Mouse (Mus musculus) thymus, adult 2 months (tissue): Measurements from ENCODE around the gene Ptpn3. TPM values are rescaled to one million over a fixed set of nuclear protein-coding genes. Genes with fewer than 3 reads are reported as not detected.

Source experiments
- DNase-seq: peaks from one replicate; pipeline ENCODE4 v3.0.0; 2021
- H3K27ac ChIP-seq: fragments of 200-500 bp; 2 replicates; pipeline ENCODE4 v1.5.1; 2012; ENCODE audit warnings: low read length, control low read depth; ENCODE audit not compliant: control insufficient read depth, insufficient read depth
- H3K27me3 ChIP-seq: fragments of 200-500 bp; 2 replicates; pipeline ENCODE4 v1.6.1; 2012; ENCODE audit warnings: mild to moderate bottlenecking, low read length, moderate library complexity, mixed read lengths; ENCODE audit not compliant: control insufficient read depth, insufficient read depth
- H3K36me3 ChIP-seq: fragments of 200-500 bp; 2 replicates; pipeline ENCODE4 v1.6.1; 2012; ENCODE audit warnings: mild to moderate bottlenecking, low read length, moderate library complexity; ENCODE audit not compliant: control insufficient read depth, insufficient read depth
- H3K4me1 ChIP-seq: fragments of 200-500 bp; replicated peaks from 2 replicates; pipeline ENCODE4 v1.6.1; 2012; ENCODE audit warnings: low read length; ENCODE audit not compliant: control insufficient read depth, insufficient read depth
- H3K4me3 ChIP-seq: fragments of 200-500 bp; 2 replicates; pipeline ENCODE4 v1.5.1; 2012; ENCODE audit warnings: mild to moderate bottlenecking, low read length, control low read depth, moderate library complexity; ENCODE audit not compliant: control insufficient read depth, insufficient read depth
- CTCF ChIP-seq: fragments of 200-500 bp; IDR thresholded peaks from 2 replicates; pipeline ENCODE4 v1.5.1; 2012; ENCODE audit warnings: mild to moderate bottlenecking, control low read depth, low read length, moderate library complexity, borderline replicate concordance; ENCODE audit not compliant: control insufficient read depth, poor library complexity, insufficient read depth; ENCODE audit errors: extremely low read depth
- POLR2A ChIP-seq: fragments of 200-500 bp; IDR thresholded peaks from 2 replicates; pipeline ENCODE4 v1.6.1; 2012; ENCODE audit warnings: mild to moderate bottlenecking, low read length, control low read depth, moderate library complexity; ENCODE audit not compliant: control insufficient read depth, poor library complexity, insufficient read depth; ENCODE audit errors: extremely low read depth
- WGBS: fragments of 180-500 bp; shearing (Covaris S2); methylation state at CpG from one replicate; pipeline ENCODE4 v1.1.7; 2018; 5-methylcytosine and 5-hydroxymethylcytosine counted together
- polyA plus RNA-seq: library from polyadenylated mRNA; depleted of rRNA; stranded (reverse); fragments of >200 nt; gene quantifications from 2 replicates; pipeline ENCODE4 v1.2.3, GENCODE M21; 2012

The Ptpn3 gene
- polyA plus RNA-seq, 1 experiment: 3.3 TPM

GRCm38 (mm10) chr4:57256761-57257160, 44.9 kb downstream of the Ptpn3 start:
- Histone ChIP-seq H3K27me3 (no peaks in the 10 kb centered on the region), H3K4me3 (no peak overlapping the region), H3K4me1 (no peaks in the 10 kb centered on the region), H3K36me3 (no peaks in the 10 kb centered on the region), H3K27ac (no peak overlapping the region)
- 100% methylated on average over 4 of the region's 4 CpGs for WGBS
- no peak for TF ChIP-seq POLR2A
- no peak for TF ChIP-seq CTCF
- no peak for DNase-seq

- DNase-seq: no peak
- no peaks in the 10 kb centered on the region for H3K36me3 ChIP-seq
- H3K27ac ChIP-seq: no peak overlapping the region
- WGBS: 97% methylated on average over 6 of the region's 6 CpGs
- H3K4me3 ChIP-seq: no peak overlapping the region
- no peaks in the 10 kb centered on the region for H3K27me3 ChIP-seq
- H3K4me1 ChIP-seq: peaks cover 1% of the 10 kb centered on the region
- no peak for TF ChIP-seq CTCF
- no peak for TF ChIP-seq POLR2A
Observed at GRCm38 (mm10) chr4:57254412-57254811, 47.2 kb downstream of the Ptpn3 start.

GRCm38 (mm10) chr4:57250636-57251035, 51.0 kb downstream of the Ptpn3 start:
- DNase-seq: no peak
- no peak overlapping the region for H3K4me3 ChIP-seq
- no peaks in the 10 kb centered on the region for H3K36me3 ChIP-seq
- 31% methylated on average over 2 of the region's 2 CpGs for WGBS
- TF ChIP-seq POLR2A: no peak
- TF ChIP-seq CTCF: no peak
- H3K27ac ChIP-seq: no peak overlapping the region
- H3K27me3 ChIP-seq: no peaks in the 10 kb centered on the region
- H3K4me1 ChIP-seq: peaks cover 5% of the 10 kb centered on the region

GRCm38 (mm10) chr4:57249108-57249507, 52.5 kb downstream of the Ptpn3 start:
- WGBS: 91% methylated on average over 8 of the region's 8 CpGs
- no peak for TF ChIP-seq POLR2A
- no peak for TF ChIP-seq CTCF
- no peak overlapping the region for H3K27ac ChIP-seq
- DNase-seq: no peak
- H3K27me3 ChIP-seq: no peaks in the 10 kb centered on the region
- H3K4me3 ChIP-seq: no peak overlapping the region
- H3K4me1 ChIP-seq: peaks cover 5% of the 10 kb centered on the region
- H3K36me3 ChIP-seq: no peaks in the 10 kb centered on the region

GRCm38 (mm10) chr4:57244874-57245273, 56.8 kb downstream of the Ptpn3 start:
- Histone ChIP-seq H3K36me3 (no peaks in the 10 kb centered on the region), H3K4me1 (peaks cover 5% of the 10 kb centered on the region), H3K27me3 (no peaks in the 10 kb centered on the region), H3K27ac (no peak overlapping the region), H3K4me3 (no peak overlapping the region)
- TF ChIP-seq POLR2A: no peak
- TF ChIP-seq CTCF: no peak
- no peak for DNase-seq
- 98% methylated on average over 10 of the region's 10 CpGs for WGBS

GRCm38 (mm10) chr4:57243312-57243711, 58.3 kb downstream of the Ptpn3 start:
- no peak overlapping the region for H3K27ac ChIP-seq
- no peak for DNase-seq
- no peaks in the 10 kb centered on the region for H3K27me3 ChIP-seq
- H3K36me3 ChIP-seq: no peaks in the 10 kb centered on the region
- WGBS: 83% methylated on average over 11 of the region's 11 CpGs
- TF ChIP-seq POLR2A: no peak
- TF ChIP-seq CTCF: no peak
- H3K4me1 ChIP-seq: no peaks in the 10 kb centered on the region
- no peak overlapping the region for H3K4me3 ChIP-seq

DNA sequence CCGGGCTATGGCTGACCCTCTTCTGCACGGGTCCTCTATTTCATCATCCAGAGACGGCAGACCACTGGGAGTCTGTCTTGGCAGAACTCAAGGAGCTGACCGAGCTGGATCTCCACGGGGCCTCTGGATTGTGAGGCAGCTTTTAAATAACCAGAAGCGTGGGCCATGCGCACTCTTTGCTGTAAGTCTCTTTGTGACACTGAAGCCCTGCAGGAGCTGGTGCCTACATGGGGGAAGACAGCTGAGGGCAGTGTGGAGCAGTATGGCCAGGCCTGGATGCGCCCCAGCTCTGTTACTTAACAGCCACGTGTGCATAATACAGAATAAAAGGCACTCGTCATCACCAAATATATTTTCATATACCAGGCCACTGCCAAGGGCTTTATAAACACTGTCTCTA, 60.7 kb downstream of the Ptpn3 start:
- Histone ChIP-seq H3K4me1 (no peaks in the 10 kb centered on the region), H3K27ac (no peak overlapping the region), H3K27me3 (no peaks in the 10 kb centered on the region), H3K36me3 (no peaks in the 10 kb centered on the region), H3K4me3 (no peak overlapping the region)
- 93% methylated on average over 10 of the region's 10 CpGs for WGBS
- DNase-seq: no peak
- TF ChIP-seq POLR2A (no peak), CTCF (no peak)

DNA sequence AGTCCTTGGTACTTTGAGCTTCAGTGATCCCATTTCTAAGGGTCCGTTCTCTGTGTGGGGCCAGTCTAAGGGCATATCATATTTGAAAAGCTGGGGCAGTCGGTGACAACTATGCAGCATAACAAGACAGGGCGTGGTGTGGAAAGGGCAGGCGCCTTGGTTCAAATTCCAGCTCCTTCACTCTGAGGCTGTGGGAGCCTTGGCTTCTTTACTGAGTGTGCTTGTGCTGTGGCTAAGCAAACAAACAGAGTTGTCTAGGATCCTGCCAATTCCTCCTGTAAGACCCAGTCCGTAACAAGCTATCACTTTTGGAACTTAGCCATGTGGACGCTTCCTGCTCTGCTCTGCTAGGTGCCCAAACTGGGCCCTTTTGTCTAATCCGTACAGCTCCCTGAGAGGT, 61.5 kb downstream of the Ptpn3 start:
- WGBS: 95% methylated on average over 7 of the region's 7 CpGs
- Histone ChIP-seq H3K4me1 (no peaks in the 10 kb centered on the region), H3K36me3 (no peaks in the 10 kb centered on the region), H3K27ac (no peak overlapping the region), H3K27me3 (no peaks in the 10 kb centered on the region), H3K4me3 (no peak overlapping the region)
- no peak for DNase-seq
- TF ChIP-seq POLR2A (no peak), CTCF (no peak)
